Mouse (Mus musculus): ENCODE results near the gene Bnipl.

GRCm38 (mm10) chr3:95269789-95270188, 18.8 kb upstream of the Bnipl start:
- TF ChIP-seq CTCF (IDR thresholded peaks at IDR 0.05; ENCODE audit: borderline replicate concordance, extremely low read depth, insufficient read depth, insufficient read length): no peak
- TF ChIP-seq POLR2A (IDR thresholded peaks at IDR 0.05; ENCODE audit: borderline replicate concordance, extremely low read depth, insufficient read depth, insufficient read length, poor library complexity, severe bottlenecking): no peak

Measured in brain, embryonic 14.5 days (tissue).